Mouse (Mus musculus) MEL (cell line): ENCODE data around the gene Samd14. TPM values are rescaled to one million over a fixed set of nuclear protein-coding genes. Genes with fewer than 3 reads are reported as not detected.

ENCODE experiments used
- DNase-seq: peaks from one replicate; pipeline ENCODE4 v3.0.0; 2011; ENCODE audit warnings: low read depth, low spot score
- H3K27ac ChIP-seq: 2 replicates; pipeline ENCODE4 v1.5.1; 2012; ENCODE audit warnings: low read depth, mild to moderate bottlenecking, control low read depth, low read length, moderate library complexity; ENCODE audit not compliant: control insufficient read depth
- H3K27me3 ChIP-seq, 2 experiments: fragments of 150-350 bp in 1 of 2; sonication (generic) in 1 of 2; 2 replicates each; pipeline ENCODE4 v1.6.1; 2012; ENCODE audit warnings: low read length in 2 of 2, mild to moderate bottlenecking in 2 of 2, improper control_type of control experiment in 1 of 2, moderate library complexity in 1 of 2; ENCODE audit not compliant: insufficient read depth in 2 of 2, control insufficient read depth in 1 of 2
- H3K36me3 ChIP-seq, 2 experiments: 2 replicates each; pipeline ENCODE4 v1.6.1; 2012 to 2014; ENCODE audit warnings: low read length in 2 of 2, improper control_type of control experiment in 1 of 2, inconsistent platforms in 1 of 2, mild to moderate bottlenecking in 1 of 2; ENCODE audit not compliant: insufficient read depth in 2 of 2, control insufficient read depth in 1 of 2
- H3K4me1 ChIP-seq, 2 experiments: fragments of 150-350 bp in 1 of 2; sonication (generic) in 1 of 2; 2 replicates each; pipeline ENCODE4 v1.6.1; 2012; ENCODE audit warnings: low read length in 2 of 2, improper control_type of control experiment in 1 of 2, mild to moderate bottlenecking in 1 of 2; ENCODE audit not compliant: insufficient read depth in 2 of 2, control insufficient read depth in 1 of 2
- H3K4me3 ChIP-seq, 2 experiments: fragments of 150-350 bp in 1 of 2; sonication (generic) in 1 of 2; 2 replicates each; pipeline ENCODE4 v1.5.1; 2012; ENCODE audit warnings: low read depth in 2 of 2, low read length in 2 of 2, mild to moderate bottlenecking in 2 of 2, moderate library complexity in 2 of 2, control low read depth in 1 of 2, improper control_type of control experiment in 1 of 2; ENCODE audit not compliant: control insufficient read depth in 1 of 2, insufficient read depth in 1 of 2
- H3K79me2 ChIP-seq: 2 replicates; pipeline ENCODE4 v1.6.1; 2012; ENCODE audit warnings: mild to moderate bottlenecking, low read length, moderate library complexity; ENCODE audit not compliant: control insufficient read depth, poor library complexity, insufficient read depth
- H3K9ac ChIP-seq: 2 replicates; pipeline ENCODE4 v1.6.1; 2012; ENCODE audit warnings: low read depth, mild to moderate bottlenecking, control low read depth, low read length, moderate library complexity; ENCODE audit not compliant: control insufficient read depth, poor library complexity, severe bottlenecking
- H3K9me3 ChIP-seq: fragments of 150-350 bp; sonication (generic); replicated peaks from 2 replicates; pipeline ENCODE4 v1.6.1; 2012; ENCODE audit warnings: mild to moderate bottlenecking, low read length, improper control_type of control experiment, moderate library complexity; ENCODE audit not compliant: insufficient read depth
- BHLHE40 ChIP-seq: IDR thresholded peaks from 2 replicates; pipeline ENCODE4 v1.6.1; 2012; ENCODE audit warnings: low read depth, mild to moderate bottlenecking, inconsistent platforms, low read length, improper control_type of control experiment, borderline replicate concordance
- CHD1 ChIP-seq: IDR thresholded peaks from 2 replicates; pipeline ENCODE4 v1.6.1; 2012; ENCODE audit warnings: low read depth, mild to moderate bottlenecking, inconsistent platforms, low read length, improper control_type of control experiment
- CHD2 ChIP-seq: IDR thresholded peaks from 2 replicates; pipeline ENCODE4 v1.6.1; 2011; ENCODE audit warnings: low read length, improper control_type of control experiment
- E2F4 ChIP-seq: IDR thresholded peaks from 2 replicates; pipeline ENCODE4 v1.6.1; 2011; ENCODE audit warnings: low read depth, low read length, improper control_type of control experiment, borderline replicate concordance
- EP300 ChIP-seq, 2 experiments: IDR thresholded peaks; 2 replicates each; pipeline ENCODE4 v1.6.1; 2011; ENCODE audit warnings: improper control_type of control experiment in 2 of 2, low read length in 2 of 2, low read depth in 1 of 2, mild to moderate bottlenecking in 1 of 2
- ETS1 ChIP-seq: IDR thresholded peaks from 2 replicates; pipeline ENCODE4 v1.6.1; 2012; ENCODE audit warnings: low read depth, mild to moderate bottlenecking, inconsistent platforms, low read length, improper control_type of control experiment, moderate library complexity
- GABPA ChIP-seq: IDR thresholded peaks from 2 replicates; pipeline ENCODE4 v1.6.1; 2012; ENCODE audit warnings: low read depth, mild to moderate bottlenecking, inconsistent platforms, low read length, improper control_type of control experiment, moderate library complexity
- HCFC1 ChIP-seq: IDR thresholded peaks from 2 replicates; pipeline ENCODE4 v1.6.1; 2012; ENCODE audit warnings: low read depth, mild to moderate bottlenecking, inconsistent platforms, low read length, improper control_type of control experiment, moderate library complexity
- JUND ChIP-seq: IDR thresholded peaks from 2 replicates; pipeline ENCODE4 v1.6.1; 2011; ENCODE audit warnings: low read depth, mild to moderate bottlenecking, improper control_type of control experiment, low read length
- MAFK ChIP-seq: IDR thresholded peaks from 2 replicates; pipeline ENCODE4 v1.6.1; 2011; ENCODE audit warnings: low read depth, mild to moderate bottlenecking, low read length, improper control_type of control experiment, borderline replicate concordance
- MAX ChIP-seq: IDR thresholded peaks from 2 replicates; pipeline ENCODE4 v1.6.1; 2011; ENCODE audit warnings: low read length, improper control_type of control experiment
- MEF2A ChIP-seq: IDR thresholded peaks from 2 replicates; pipeline ENCODE4 v1.6.1; 2014; ENCODE audit warnings: low read depth, mild to moderate bottlenecking, inconsistent platforms, low read length, improper control_type of control experiment; ENCODE audit not compliant: poor library complexity, insufficient replicate concordance, severe bottlenecking; ENCODE audit errors: extremely low read depth
- MXI1 ChIP-seq: IDR thresholded peaks from 2 replicates; pipeline ENCODE4 v1.6.1; 2011; ENCODE audit warnings: mild to moderate bottlenecking, low read depth, low read length, improper control_type of control experiment
- MYB ChIP-seq: IDR thresholded peaks from 2 replicates; pipeline ENCODE4 v1.6.1; 2011; ENCODE audit warnings: mild to moderate bottlenecking, low read depth, low read length, improper control_type of control experiment
- MYC ChIP-seq: IDR thresholded peaks from 2 replicates; pipeline ENCODE4 v1.6.1; 2011; ENCODE audit warnings: low read depth, mild to moderate bottlenecking, low read length, improper control_type of control experiment, moderate library complexity
- NELFE ChIP-seq: IDR thresholded peaks from 2 replicates; pipeline ENCODE4 v1.6.1; 2011; ENCODE audit warnings: low read depth, low read length, improper control_type of control experiment
- NRF1 ChIP-seq: IDR thresholded peaks from 2 replicates; pipeline ENCODE4 v1.6.1; 2014; ENCODE audit warnings: low read depth, mild to moderate bottlenecking, inconsistent platforms, low read length, improper control_type of control experiment, moderate library complexity; ENCODE audit not compliant: poor library complexity, insufficient read depth, severe bottlenecking
- POLR2A ChIP-seq, 2 experiments: IDR thresholded peaks; 2 replicates each; pipeline ENCODE4 v1.6.1; 2011 to 2012; ENCODE audit warnings: low read length in 2 of 2, mild to moderate bottlenecking in 2 of 2, control low read depth in 1 of 2, improper control_type of control experiment in 1 of 2, low read depth in 1 of 2, moderate library complexity in 1 of 2; ENCODE audit not compliant: control insufficient read depth in 1 of 2, insufficient read depth in 1 of 2, poor library complexity in 1 of 2
- POLR2AphosphoS2 ChIP-seq: IDR thresholded peaks from 2 replicates; pipeline ENCODE4 v1.6.1; 2011; ENCODE audit warnings: low read length, improper control_type of control experiment
- POLR2AphosphoS5 ChIP-seq: IDR thresholded peaks from 2 replicates; pipeline ENCODE4 v1.6.1; 2012; ENCODE audit warnings: low read depth, borderline replicate concordance, mild to moderate bottlenecking, inconsistent platforms, low read length, moderate library complexity, mixed read lengths
- RAD21 ChIP-seq: IDR thresholded peaks from 2 replicates; pipeline ENCODE4 v1.6.1; 2011; ENCODE audit warnings: mild to moderate bottlenecking, low read depth, low read length, improper control_type of control experiment
- RCOR1 ChIP-seq: IDR thresholded peaks from 2 replicates; pipeline ENCODE4 v1.6.1; 2012; ENCODE audit warnings: low read depth, mild to moderate bottlenecking, inconsistent platforms, low read length, improper control_type of control experiment
- SIN3A ChIP-seq: IDR thresholded peaks from 2 replicates; pipeline ENCODE4 v1.6.1; 2012; ENCODE audit warnings: low read length, improper control_type of control experiment, inconsistent platforms
- SMC3 ChIP-seq: IDR thresholded peaks from 2 replicates; pipeline ENCODE4 v1.6.1; 2011; ENCODE audit warnings: low read depth, low read length, improper control_type of control experiment
- TBP ChIP-seq: IDR thresholded peaks from 2 replicates; pipeline ENCODE4 v1.8.0; 2011; ENCODE audit warnings: low read depth, low read length, improper control_type of control experiment
- TCF12 ChIP-seq: IDR thresholded peaks from 2 replicates; pipeline ENCODE4 v1.6.1; 2014; ENCODE audit warnings: low read depth, mild to moderate bottlenecking, inconsistent platforms, low read length, improper control_type of control experiment, moderate library complexity
- UBTF ChIP-seq: IDR thresholded peaks from 2 replicates; pipeline ENCODE4 v1.6.1; 2012; ENCODE audit warnings: low read depth, mild to moderate bottlenecking, inconsistent platforms, low read length, improper control_type of control experiment, moderate library complexity, borderline replicate concordance; ENCODE audit not compliant: insufficient read depth
- USF1 ChIP-seq: IDR thresholded peaks from 2 replicates; pipeline ENCODE4 v1.6.1; 2014; ENCODE audit warnings: low read depth, mild to moderate bottlenecking, inconsistent platforms, low read length, improper control_type of control experiment, moderate library complexity
- ZC3H11A ChIP-seq: IDR thresholded peaks from 2 replicates; pipeline ENCODE4 v1.6.1; 2012; ENCODE audit warnings: low read depth, mild to moderate bottlenecking, inconsistent platforms, low read length, improper control_type of control experiment
- ZKSCAN1 ChIP-seq: IDR thresholded peaks from 2 replicates; pipeline ENCODE4 v1.6.1; 2012; ENCODE audit warnings: low read depth, mild to moderate bottlenecking, inconsistent platforms, low read length, improper control_type of control experiment, moderate library complexity
- ZMIZ1 ChIP-seq: IDR thresholded peaks from 2 replicates; pipeline ENCODE4 v1.6.1; 2012; ENCODE audit warnings: low read depth, mild to moderate bottlenecking, inconsistent platforms, low read length, improper control_type of control experiment, moderate library complexity
- ZNF384 ChIP-seq: IDR thresholded peaks from 2 replicates; pipeline ENCODE4 v1.6.1; 2012; ENCODE audit warnings: low read depth, mild to moderate bottlenecking, inconsistent platforms, low read length, improper control_type of control experiment
- polyA plus RNA-seq, 2 experiments: library from polyadenylated mRNA; stranded (reverse) in 1 of 2; unstranded in 1 of 2; fragments of >175 nt in 1 of 2; fragments of >200 nt in 1 of 2; gene quantifications; 2 replicates each; pipeline versions ENCODE4 v1.2.1 to v1.2.4; 2012; ENCODE audit warnings: low replicate concordance in 2 of 2, low read depth in 1 of 2; ENCODE audit not compliant: insufficient read length in 2 of 2, insufficient read depth in 1 of 2, missing spikeins in 1 of 2
- total RNA-seq: library from RNA; depleted of rRNA; stranded (reverse); fragments of 300-350 nt; gene quantifications from 2 replicates; pipeline ENCODE4 v1.2.3, GENCODE M21; 2012

The Samd14 gene
- total and polyA plus RNA-seq, 3 experiments = 57.6 to 1,219 (median 101) TPM

DNA sequence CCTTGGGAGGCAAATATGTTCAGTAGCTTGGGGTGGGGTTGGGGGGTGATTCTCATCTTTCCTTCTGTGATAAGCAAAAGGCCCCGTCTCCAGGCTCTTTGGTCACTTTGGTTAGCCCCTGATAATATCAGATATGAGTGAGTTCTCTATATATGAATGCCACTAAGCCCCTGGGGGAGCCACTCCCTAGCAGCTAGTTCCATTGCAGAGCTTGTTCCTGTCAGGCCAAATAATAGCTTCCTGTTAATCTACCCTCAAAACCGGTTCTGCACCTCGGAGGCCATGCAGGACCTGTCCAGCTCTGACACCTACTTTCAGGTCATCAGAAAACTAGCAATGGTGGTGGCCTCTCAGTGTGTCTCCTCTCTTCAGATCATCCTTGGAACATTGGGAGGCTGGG lies 2.3 kb upstream of the Samd14 start (continued):
- TF ChIP-seq TBP = no peak

DNA sequence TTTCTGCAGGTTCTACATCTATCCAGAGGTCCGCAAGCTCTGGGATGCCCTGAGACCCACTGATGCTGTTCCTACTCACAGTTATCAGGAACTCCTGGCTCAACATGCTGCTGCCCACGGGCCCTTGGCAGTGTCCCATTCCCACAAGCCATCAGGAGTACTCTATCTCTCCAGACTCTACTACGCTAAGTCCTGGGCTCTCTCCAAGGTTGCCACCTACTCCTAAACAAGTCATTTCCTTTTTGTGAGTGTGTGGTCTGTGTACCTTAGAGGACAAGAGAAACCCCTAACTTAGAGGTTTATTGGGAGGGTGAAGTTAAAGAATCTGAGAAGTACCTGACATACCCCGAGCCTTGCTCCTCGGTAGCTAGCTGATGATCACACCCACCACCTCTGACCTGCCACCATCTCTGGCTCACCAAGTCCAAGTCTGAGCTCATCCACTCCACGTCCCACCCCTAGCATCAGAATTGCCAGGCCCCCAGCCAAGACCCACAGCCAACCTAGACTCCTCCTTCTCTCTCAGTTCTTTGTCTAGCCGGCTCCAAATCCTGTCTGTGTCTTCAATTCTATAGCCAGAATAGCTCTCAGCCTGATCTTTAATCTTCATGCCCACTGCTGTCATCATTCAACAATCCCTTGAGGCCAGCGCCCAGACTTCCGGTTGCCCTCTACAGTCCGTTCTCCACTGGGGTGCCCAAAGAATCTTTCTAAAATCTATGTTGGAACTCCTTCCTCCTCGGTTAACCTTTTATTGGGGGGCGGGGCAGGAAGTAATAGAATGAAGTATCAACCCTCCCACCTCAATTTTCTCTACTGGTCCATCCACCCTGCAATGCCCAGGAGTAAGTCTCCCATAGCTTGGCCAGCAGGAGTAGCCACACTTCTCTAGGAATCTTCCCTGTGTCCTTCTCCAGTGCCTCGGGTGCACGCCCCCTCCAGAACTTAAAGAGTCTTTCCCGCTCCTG lies 734 bp upstream of the Samd14 start:
- DNase-seq = peak; percentile 82
- Histone ChIP-seq H3K79me2 (peaks cover 25% of the 10 kb centered on the region), H3K4me3 (peak overlapping the region; percentile 70 to 80), H3K27ac (peak overlapping the region; percentile 74), H3K9ac (peak overlapping the region; percentile 91), H3K4me1 (peaks cover 8 to 59% of the 10 kb centered on the region in 2 experiments), H3K27me3 (no peaks in the 10 kb centered on the region), H3K9me3 (no peaks in the 10 kb centered on the region), H3K36me3 (peaks cover 0 to 43% of the 10 kb centered on the region in 2 experiments; a peak in 2 of 4 replicates)
- TF ChIP-seq UBTF = no peak
- TF ChIP-seq BHLHE40 = no peak
- TF ChIP-seq USF1 = no peak
- no peak for TF ChIP-seq NRF1
- peak; percentile 87; the same call in 1 of the 2 replicates for TF ChIP-seq CHD1
- 0 out of 2 replicates have a peak, but pooled peaks have one; percentile 33 for TF ChIP-seq MAX
- TF ChIP-seq POLR2A (IDR thresholded peaks at IDR 0.05; ENCODE audit: control insufficient read depth in 1 of 2, insufficient read depth in 1 of 2, low read depth in 1 of 2, low read length in 2 of 2, poor library complexity in 1 of 2) = peak in 1 of 2 experiments; percentile 64; a peak in 2 of 4 replicates
- no peak; the same call in 1 of the 2 replicates for TF ChIP-seq ZC3H11A
- no peak for TF ChIP-seq RAD21
- TF ChIP-seq ETS1 = 0 out of 2 replicates have a peak, but pooled peaks have one; percentile 44
- no peak for TF ChIP-seq ZNF384
- TF ChIP-seq ZKSCAN1 = no peak
- no peak for TF ChIP-seq MAFK
- peak; percentile 91 for TF ChIP-seq TBP
- no peak; the same call in 1 of the 2 replicates for TF ChIP-seq MYB
- no peak for TF ChIP-seq MEF2A
- peak; percentile 14; the same call in 1 of the 2 replicates for TF ChIP-seq NELFE
- peak; percentile 84 for TF ChIP-seq MXI1
- TF ChIP-seq EP300 (IDR thresholded peaks at IDR 0.05; ENCODE audit: low read depth in 1 of 2, low read length in 2 of 2) = no peak
- no peak for TF ChIP-seq GABPA
- TF ChIP-seq E2F4 = no peak
- TF ChIP-seq ZMIZ1 = peak; percentile 47; the same call in 1 of the 2 replicates
- peak; percentile 76; the same call in 1 of the 2 replicates for TF ChIP-seq SIN3A
- TF ChIP-seq POLR2AphosphoS2 = peak; percentile 0; the same call in 1 of the 2 replicates
- TF ChIP-seq JUND = no peak
- TF ChIP-seq CHD2 = no peak; the same call in 1 of the 2 replicates
- no peak for TF ChIP-seq TCF12
- TF ChIP-seq MYC = no peak
- no peak; the same call in 1 of the 2 replicates for TF ChIP-seq POLR2AphosphoS5
- peak; percentile 65 for TF ChIP-seq HCFC1
- TF ChIP-seq RCOR1 = peak; percentile 32; the same call in 1 of the 2 replicates
- no peak for TF ChIP-seq SMC3
